Mouse (Mus musculus): ENCODE data around the gene Gm14862. TPM values are rescaled to one million over a fixed set of nuclear protein-coding genes. Genes with fewer than 3 reads are reported as not detected.

Gene Gm14862
- polyA plus RNA-seq, 1 experiment from 2014 or later: 0.34 TPM

GRCm38 (mm10) chrX:9219570-9219969, 37.1 kb downstream of the Gm14862 start:
- Histone ChIP-seq H3K9me3 (replicated peaks; ENCODE audit: control insufficient read depth, low read length) (no peaks in the 10 kb centered on the region), H3K27me3 (ENCODE audit: control insufficient read depth, insufficient read depth, low read length) (no peaks in the 10 kb centered on the region), H3K9ac (replicated peaks; ENCODE audit: low read length) (no peak overlapping the region), H3K4me1 (ENCODE audit: control insufficient read depth, insufficient read depth, low read length) (no peaks in the 10 kb centered on the region), H3K36me3 (replicated peaks; ENCODE audit: control insufficient read depth, insufficient read depth, low read depth, low read length) (no peaks in the 10 kb centered on the region), H3K4me2 (ENCODE audit: low read depth, low read length) (no peak overlapping the region), H3K4me3 (ENCODE audit: low read depth, low read length) (no peak overlapping the region), H3K27ac (replicated peaks; ENCODE audit: low read depth, low read length) (no peak overlapping the region)
- ATAC-seq (replicated peaks; ENCODE audit: insufficient number of reproducible peaks, low FRiP score, low TSS enrichment, low read depth) (no peak), DNase-seq (ENCODE audit: low spot score) (no peak)
- 96% methylated on average over 3 of the region's 3 CpGs for WGBS

DNA sequence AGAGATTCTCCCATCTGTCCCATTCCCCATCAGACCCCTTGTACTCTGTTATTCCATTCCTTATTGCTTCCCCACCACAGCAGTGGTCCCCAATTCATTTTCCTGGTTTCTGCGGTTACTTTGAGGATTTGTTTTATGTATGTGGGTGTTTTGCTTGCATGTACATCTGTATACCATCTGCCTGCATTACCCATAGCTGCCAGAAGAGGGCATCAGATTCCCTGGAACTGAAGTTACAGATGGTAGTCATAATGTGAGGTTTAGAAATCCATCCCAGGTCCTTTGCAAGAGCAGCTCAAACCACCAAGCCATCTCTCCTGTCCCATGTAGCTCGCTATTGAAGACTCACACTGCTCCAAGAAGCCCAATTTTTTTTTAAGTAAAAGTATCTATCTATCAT, 40.5 kb downstream of the Gm14862 start:
- H3K9ac ChIP-seq (replicated peaks; ENCODE audit: low read length): no peak overlapping the region
- ATAC-seq (replicated peaks; ENCODE audit: insufficient number of reproducible peaks, low FRiP score, low TSS enrichment, low read depth) (no peak), DNase-seq (ENCODE audit: low spot score) (no peak)
- H3K4me1 ChIP-seq (ENCODE audit: control insufficient read depth, insufficient read depth, low read length): no peaks in the 10 kb centered on the region
- H3K4me3 ChIP-seq (ENCODE audit: low read depth, low read length): no peak overlapping the region
- no peaks in the 10 kb centered on the region for H3K9me3 ChIP-seq (replicated peaks; ENCODE audit: control insufficient read depth, low read length)
- H3K36me3 ChIP-seq (replicated peaks; ENCODE audit: control insufficient read depth, insufficient read depth, low read depth, low read length): no peaks in the 10 kb centered on the region
- 82% methylated on average over 2 of the region's 2 CpGs for WGBS
- H3K27ac ChIP-seq (replicated peaks; ENCODE audit: low read depth, low read length): no peak overlapping the region
- H3K4me2 ChIP-seq (ENCODE audit: low read depth, low read length): no peak overlapping the region
- H3K27me3 ChIP-seq (ENCODE audit: control insufficient read depth, insufficient read depth, low read length): no peaks in the 10 kb centered on the region

- DNase-seq (ENCODE audit: low spot score) (no peak), ATAC-seq (replicated peaks; ENCODE audit: insufficient number of reproducible peaks, low FRiP score, low TSS enrichment, low read depth) (no peak)
- H3K4me3 ChIP-seq (ENCODE audit: low read depth, low read length): no peak overlapping the region
- H3K27ac ChIP-seq (replicated peaks; ENCODE audit: low read depth, low read length): no peak overlapping the region
- no peaks in the 10 kb centered on the region for H3K27me3 ChIP-seq (ENCODE audit: control insufficient read depth, insufficient read depth, low read length)
- H3K9ac ChIP-seq (replicated peaks; ENCODE audit: low read length): no peak overlapping the region
- WGBS: 74% methylated on average over 2 of the region's 2 CpGs
- no peaks in the 10 kb centered on the region for H3K9me3 ChIP-seq (replicated peaks; ENCODE audit: control insufficient read depth, low read length)
- H3K36me3 ChIP-seq (replicated peaks; ENCODE audit: control insufficient read depth, insufficient read depth, low read depth, low read length): no peaks in the 10 kb centered on the region
- H3K4me1 ChIP-seq (ENCODE audit: control insufficient read depth, insufficient read depth, low read length): no peaks in the 10 kb centered on the region
- no peak overlapping the region for H3K4me2 ChIP-seq (ENCODE audit: low read depth, low read length)
Observed at GRCm38 (mm10) chrX:9205121-9205520, 51.6 kb downstream of the Gm14862 start.

GRCm38 (mm10) chrX:9202781-9203405, 53.8 kb downstream of the Gm14862 start:
- Histone ChIP-seq H3K27ac (replicated peaks; ENCODE audit: low read depth, low read length) (no peak overlapping the region), H3K27me3 (ENCODE audit: control insufficient read depth, insufficient read depth, low read length) (peaks cover 3% of the 10 kb centered on the region; the same call in 1 of the 2 replicates), H3K4me2 (ENCODE audit: low read depth, low read length) (no peak overlapping the region), H3K36me3 (replicated peaks; ENCODE audit: control insufficient read depth, insufficient read depth, low read depth, low read length) (no peaks in the 10 kb centered on the region), H3K4me1 (ENCODE audit: control insufficient read depth, insufficient read depth, low read length) (no peaks in the 10 kb centered on the region), H3K4me3 (ENCODE audit: low read depth, low read length) (no peak overlapping the region), H3K9me3 (replicated peaks; ENCODE audit: control insufficient read depth, low read length) (no peaks in the 10 kb centered on the region), H3K9ac (replicated peaks; ENCODE audit: low read length) (no peak overlapping the region)
- 73% methylated on average over 7 of the region's 7 CpGs for WGBS
- ATAC-seq (replicated peaks; ENCODE audit: insufficient number of reproducible peaks, low FRiP score, low TSS enrichment, low read depth): no peak
- DNase-seq (ENCODE audit: low spot score): no peak

- no peaks in the 10 kb centered on the region for H3K36me3 ChIP-seq (replicated peaks; ENCODE audit: control insufficient read depth, insufficient read depth, low read depth, low read length)
- H3K4me3 ChIP-seq (ENCODE audit: low read depth, low read length): no peak overlapping the region
- H3K27ac ChIP-seq (replicated peaks; ENCODE audit: low read depth, low read length): no peak overlapping the region
- no peak overlapping the region for H3K4me2 ChIP-seq (ENCODE audit: low read depth, low read length)
- H3K9ac ChIP-seq (replicated peaks; ENCODE audit: low read length): no peak overlapping the region
- WGBS: 75% methylated on average over 2 of the region's 2 CpGs
- ATAC-seq (replicated peaks; ENCODE audit: insufficient number of reproducible peaks, low FRiP score, low TSS enrichment, low read depth) (no peak), DNase-seq (ENCODE audit: low spot score) (no peak)
- peaks cover 3% of the 10 kb centered on the region; the same call in 1 of the 2 replicates for H3K27me3 ChIP-seq (ENCODE audit: control insufficient read depth, insufficient read depth, low read length)
- H3K4me1 ChIP-seq (ENCODE audit: control insufficient read depth, insufficient read depth, low read length): no peaks in the 10 kb centered on the region
- no peaks in the 10 kb centered on the region for H3K9me3 ChIP-seq (replicated peaks; ENCODE audit: control insufficient read depth, low read length)
Observed at GRCm38 (mm10) chrX:9201954-9202353, 54.7 kb downstream of the Gm14862 start.

Other genes with a start within 250 kb of the Gm14862 start
- gene Fthl17e, start 223.4 kb downstream of the Gm14862 start, polyA plus RNA-seq (2014; fragmentation: Nextera tagmentation; extraction: Ambion mirVana): not detected in 2 replicates
- gene Fthl17f, start 193.9 kb downstream of the Gm14862 start, polyA plus RNA-seq (2014; fragmentation: Nextera tagmentation; extraction: Ambion mirVana): not detected in 2 replicates
- not detected in 2 replicates for gene 4930402K13Rik, start 152.3 kb downstream of the Gm14862 start, polyA plus RNA-seq (2014; fragmentation: Nextera tagmentation; extraction: Ambion mirVana)
- gene Lancl3, start 57.0 kb downstream of the Gm14862 start, polyA plus RNA-seq (2014; fragmentation: Nextera tagmentation; extraction: Ambion mirVana): 0.29 and 0.50 TPM in 2 replicates
- gene Xk, start 15.9 kb upstream of the Gm14862 start, polyA plus RNA-seq (2014; fragmentation: Nextera tagmentation; extraction: Ambion mirVana): 2.4 and 2.9 TPM in 2 replicates
- gene H2al1m, start 26.9 kb upstream of the Gm14862 start, polyA plus RNA-seq (2014; fragmentation: Nextera tagmentation; extraction: Ambion mirVana): not detected in 2 replicates
- not detected in 2 replicates for gene H2al1k, start 93.7 kb upstream of the Gm14862 start, polyA plus RNA-seq (2014; fragmentation: Nextera tagmentation; extraction: Ambion mirVana)
- 0.93 and 1.3 TPM in 2 replicates for gene Cybb, start 230.9 kb upstream of the Gm14862 start, polyA plus RNA-seq (2014; fragmentation: Nextera tagmentation; extraction: Ambion mirVana)